Mouse (Mus musculus): ENCODE results near the gene Vpreb1.

Vpreb1 gene

DNA sequence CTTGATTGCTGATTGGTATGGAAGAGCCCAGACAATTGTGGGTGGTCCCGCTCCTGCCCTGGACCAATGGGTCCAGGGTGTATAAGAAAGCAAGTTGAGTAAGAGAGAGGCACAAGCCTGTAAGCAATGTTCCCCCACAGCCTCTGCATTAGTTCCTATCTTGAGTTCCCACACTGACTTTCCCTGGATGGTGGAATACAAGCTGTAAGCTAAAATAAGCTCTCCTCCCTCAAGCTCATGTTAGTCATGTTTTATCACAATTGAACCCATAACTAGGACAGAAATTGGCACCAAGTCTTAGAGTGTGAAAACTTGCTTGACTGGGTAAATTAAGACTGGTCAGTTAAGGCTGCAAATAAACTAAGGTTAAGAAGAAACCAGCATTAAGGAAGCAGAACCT lies 15.1 kb downstream of the Vpreb1 start:
- DNase-seq (ENCODE audit: low spot score) = no peak

DNA sequence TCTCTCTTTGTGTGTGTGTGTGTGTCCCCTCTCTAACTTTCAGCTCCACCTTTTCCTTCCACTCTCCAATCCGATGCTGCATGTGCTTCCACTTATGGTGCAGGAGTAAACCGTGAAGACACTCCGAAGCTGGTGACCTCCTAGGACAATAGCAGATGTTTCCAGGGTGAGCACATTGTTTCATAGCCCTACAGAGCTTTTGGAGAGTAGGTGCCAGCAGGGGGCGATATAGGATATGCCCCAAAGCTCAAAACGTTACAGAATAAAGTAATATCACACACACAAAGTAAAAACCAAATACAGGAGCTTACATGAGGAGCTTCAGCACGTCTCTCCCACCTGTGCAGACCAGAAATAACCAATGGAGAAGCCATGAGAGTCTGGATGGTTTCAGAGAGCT lies 15.8 kb downstream of the Vpreb1 start:
- peak; percentile 24 for DNase-seq (ENCODE audit: low spot score)

DNA sequence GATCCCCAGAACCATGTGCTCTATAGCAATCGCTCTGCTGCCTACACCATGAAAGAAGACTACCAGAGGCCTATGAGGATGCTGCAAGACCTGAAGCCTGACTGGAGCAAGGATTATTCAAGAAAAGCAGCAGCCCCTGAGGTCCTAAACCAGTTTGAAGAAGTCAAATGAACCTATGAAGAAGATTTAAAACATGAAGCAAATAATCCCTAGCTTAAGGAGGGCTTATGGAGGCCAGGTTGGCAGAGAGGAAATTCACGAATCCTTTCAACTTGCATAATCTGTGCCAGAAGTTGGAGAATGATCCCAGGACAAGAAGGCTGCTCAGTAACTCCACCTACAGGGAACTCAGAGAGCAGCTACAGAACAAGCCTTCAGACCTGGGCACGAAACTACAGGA lies 18.2 kb downstream of the Vpreb1 start:
- DNase-seq (ENCODE audit: low spot score) = no peak

DNA sequence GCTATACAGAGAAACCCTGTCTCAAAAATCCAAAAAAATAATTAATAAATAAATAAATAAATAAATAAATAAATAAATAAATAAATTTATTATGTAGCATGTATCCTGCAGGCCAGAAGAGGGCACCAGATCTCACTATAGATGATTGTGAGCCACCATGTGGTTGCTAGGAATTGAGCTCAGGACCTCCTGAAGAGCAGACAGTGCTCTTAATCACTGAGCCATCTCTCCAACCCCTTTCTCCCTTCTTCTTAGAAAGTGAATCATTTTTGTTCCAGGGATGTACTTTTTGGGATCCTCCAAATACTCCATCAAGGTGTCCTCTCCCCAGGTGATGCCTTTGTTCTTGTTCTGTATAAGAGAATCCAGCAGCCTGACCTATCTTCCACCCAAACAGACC lies 21.4 kb downstream of the Vpreb1 start:
- no peak for DNase-seq (ENCODE audit: low spot score)

DNA sequence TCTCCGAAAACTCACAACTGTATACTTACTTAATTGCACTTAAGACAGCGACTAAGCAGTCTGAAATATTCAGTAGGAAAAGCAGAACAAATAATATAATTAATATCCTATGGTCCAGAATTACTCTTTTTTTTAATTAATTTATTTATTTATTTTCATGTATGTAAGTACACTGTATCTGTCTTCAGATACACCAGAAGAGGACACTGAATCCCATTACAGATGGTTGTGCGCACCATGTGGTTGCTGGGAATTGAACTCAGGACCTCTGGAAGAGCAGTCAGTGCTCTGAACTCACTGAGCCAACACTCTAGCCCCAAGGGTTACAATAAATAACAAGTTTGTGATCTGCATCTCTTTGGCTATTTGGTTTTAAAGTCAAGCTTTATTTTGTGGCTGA lies 41.0 kb downstream of the Vpreb1 start:
- DNase-seq (ENCODE audit: low spot score) = no peak

DNA sequence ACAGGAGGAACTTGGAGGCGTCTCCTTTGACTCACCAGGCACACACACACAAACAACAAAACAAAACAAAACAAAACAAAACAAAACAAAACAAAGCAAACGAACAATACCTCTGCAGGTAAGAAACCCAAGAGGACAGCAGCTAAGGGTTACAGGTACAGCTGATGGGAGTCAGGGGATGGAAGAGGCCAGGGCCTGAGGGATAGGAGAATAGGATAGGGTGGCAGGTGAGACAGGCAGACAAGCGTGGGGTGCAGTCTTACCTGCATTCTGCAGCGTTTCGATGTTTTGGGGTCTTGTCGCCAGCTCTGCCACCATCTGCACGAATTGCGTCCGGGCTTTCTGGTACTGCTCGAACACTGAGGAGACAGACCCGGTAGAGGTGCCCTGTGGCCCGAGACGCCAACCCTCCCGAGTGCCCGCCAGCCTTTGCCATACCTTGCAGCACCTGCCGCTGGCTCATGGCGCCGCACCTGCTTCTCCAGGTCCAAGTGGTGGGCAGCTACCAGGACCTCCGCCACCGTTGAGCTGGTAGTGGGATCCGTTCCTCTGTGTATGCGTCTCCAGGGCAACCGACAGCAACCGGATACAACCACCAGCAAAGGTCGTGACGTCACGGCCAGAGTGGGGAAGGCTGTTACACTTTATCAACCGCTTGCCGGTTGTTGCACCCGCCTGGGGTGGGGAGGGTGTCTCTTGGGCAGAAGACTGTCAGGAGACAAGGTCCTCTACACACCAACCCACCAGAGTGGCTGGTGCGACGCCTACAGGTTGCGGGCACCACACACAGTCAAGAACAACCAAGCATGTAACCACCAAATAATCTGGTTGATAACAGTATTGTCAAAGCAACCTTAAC lies 41.7 kb downstream of the Vpreb1 start, which contains the start of gene Spag6l:
Gene Spag6l (minus strand): TSS at position 700 of the 859 bp plus-strand sequence.
- DNase-seq (ENCODE audit: low spot score) = peak; percentile 13

DNA sequence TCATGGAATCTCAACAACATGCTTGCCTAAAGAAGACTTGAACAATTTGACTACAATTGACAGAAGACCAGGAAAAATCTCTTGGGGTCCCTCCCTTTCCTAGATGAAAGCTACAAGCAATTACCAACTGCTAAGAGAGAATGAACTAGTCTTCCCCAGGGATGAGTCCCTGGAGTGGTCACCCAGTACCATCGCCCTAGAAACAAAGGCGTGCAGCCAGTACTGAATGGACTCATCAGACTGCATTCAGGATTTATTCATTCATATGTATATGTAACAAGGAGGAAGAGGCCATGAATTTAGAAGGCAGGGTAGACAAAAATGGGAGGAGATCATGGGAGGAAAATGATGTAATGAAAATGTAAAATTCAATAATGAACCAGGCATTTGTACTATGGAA lies 44.4 kb downstream of the Vpreb1 start:
- no peak for DNase-seq (ENCODE audit: low spot score)

DNA sequence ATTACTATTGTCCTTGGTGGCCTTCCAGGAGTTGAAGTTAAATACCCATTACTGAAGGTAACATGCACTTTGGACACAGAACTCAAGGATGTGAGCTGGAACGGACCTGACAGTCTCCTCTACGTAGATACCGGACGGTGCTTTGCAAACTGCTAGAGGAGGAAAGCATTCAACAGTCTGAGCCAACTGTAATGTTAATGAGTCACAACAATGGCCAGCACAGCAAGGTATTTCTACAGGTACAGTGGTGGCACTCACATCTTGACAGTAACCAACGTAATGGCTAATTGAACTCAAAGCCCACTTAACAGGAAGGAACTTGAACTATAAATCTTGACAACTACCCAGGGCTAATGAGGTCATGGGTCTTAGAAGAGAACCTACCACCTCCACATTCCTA lies 45.2 kb downstream of the Vpreb1 start:
- no peak for DNase-seq (ENCODE audit: low spot score)
